Mouse (Mus musculus): ENCODE data around the gene Casc4. TPM values are rescaled to one million over a fixed set of nuclear protein-coding genes. Genes with fewer than 3 reads are reported as not detected.

The Casc4 gene
- polyA plus RNA-seq, 1 experiment = 28.7 TPM

GRCm38 (mm10) chr2:121852045-121852444 is 14.7 kb upstream of the Casc4 start:
- Histone ChIP-seq H3K4me3 (replicated peaks; ENCODE audit: extremely low read depth, low read depth, low read length) (peak overlapping the region; percentile 17), H3K4me1 (ENCODE audit: control insufficient read depth, insufficient read depth, low read length) (peaks cover 11% of the 10 kb centered on the region)
- TF ChIP-seq CTCF (IDR thresholded peaks at IDR 0.05; ENCODE audit: insufficient read depth, low read length) (no peak), POLR2A (IDR thresholded peaks at IDR 0.05; ENCODE audit: borderline replicate concordance, extremely low read depth, low read depth, low read length) (no peak)
- WGBS = 22% methylated on average over 2 of the region's 2 CpGs
- no peak for DNase-seq

- no peak for DNase-seq
- H3K4me3 ChIP-seq (replicated peaks; ENCODE audit: extremely low read depth, low read depth, low read length) = no peak overlapping the region
- TF ChIP-seq POLR2A (IDR thresholded peaks at IDR 0.05; ENCODE audit: borderline replicate concordance, extremely low read depth, low read depth, low read length) (no peak), CTCF (IDR thresholded peaks at IDR 0.05; ENCODE audit: insufficient read depth, low read length) (no peak)
- 77% methylated on average over 3 of the region's 3 CpGs for WGBS
- peaks cover 11% of the 10 kb centered on the region for H3K4me1 ChIP-seq (ENCODE audit: control insufficient read depth, insufficient read depth, low read length)
Observed at GRCm38 (mm10) chr2:121853974-121854373, 12.8 kb upstream of the Casc4 start.

- WGBS = 65% methylated on average over 5 of the region's 5 CpGs
- H3K4me1 ChIP-seq (ENCODE audit: control insufficient read depth, insufficient read depth, low read length) = no peaks in the 10 kb centered on the region
- no peak for TF ChIP-seq CTCF (IDR thresholded peaks at IDR 0.05; ENCODE audit: insufficient read depth, low read length)
- TF ChIP-seq POLR2A (IDR thresholded peaks at IDR 0.05; ENCODE audit: borderline replicate concordance, extremely low read depth, low read depth, low read length) = no peak
- no peak overlapping the region for H3K4me3 ChIP-seq (replicated peaks; ENCODE audit: extremely low read depth, low read depth, low read length)
- DNase-seq = no peak
Observed at GRCm38 (mm10) chr2:121859380-121859980, 7.3 kb upstream of the Casc4 start.

GRCm38 (mm10) chr2:121866071-121866601 is 634 bp upstream of the Casc4 start:
- WGBS = under 1% methylated on average over 18 of the region's 18 CpGs
- no peak for DNase-seq
- H3K4me3 ChIP-seq (replicated peaks; ENCODE audit: extremely low read depth, low read depth, low read length) = peak overlapping the region; percentile 76
- TF ChIP-seq CTCF (IDR thresholded peaks at IDR 0.05; ENCODE audit: insufficient read depth, low read length) (no peak), POLR2A (IDR thresholded peaks at IDR 0.05; ENCODE audit: borderline replicate concordance, extremely low read depth, low read depth, low read length) (no peak)
- H3K4me1 ChIP-seq (ENCODE audit: control insufficient read depth, insufficient read depth, low read length) = peaks cover 7% of the 10 kb centered on the region; the same call in 1 of the 2 replicates

GRCm38 (mm10) chr2:121867051-121867928 is 520 bp downstream of the Casc4 start:
- under 1% methylated on average over 62 of the region's 63 CpGs for WGBS
- Histone ChIP-seq H3K4me3 (replicated peaks; ENCODE audit: extremely low read depth, low read depth, low read length) (peak overlapping the region; percentile 76), H3K4me1 (ENCODE audit: control insufficient read depth, insufficient read depth, low read length) (peaks cover 12% of the 10 kb centered on the region)
- TF ChIP-seq CTCF (IDR thresholded peaks at IDR 0.05; ENCODE audit: insufficient read depth, low read length) (no peak), POLR2A (IDR thresholded peaks at IDR 0.05; ENCODE audit: borderline replicate concordance, extremely low read depth, low read depth, low read length) (no peak)
- DNase-seq = peak; percentile 60

GRCm38 (mm10) chr2:121879506-121879905 is 12.7 kb downstream of the Casc4 start:
- TF ChIP-seq POLR2A (IDR thresholded peaks at IDR 0.05; ENCODE audit: borderline replicate concordance, extremely low read depth, low read depth, low read length) = no peak
- TF ChIP-seq CTCF (IDR thresholded peaks at IDR 0.05; ENCODE audit: insufficient read depth, low read length) = no peak
- no peak for DNase-seq
- Histone ChIP-seq H3K4me1 (ENCODE audit: control insufficient read depth, insufficient read depth, low read length) (no peaks in the 10 kb centered on the region; the same call in 1 of the 2 replicates), H3K4me3 (replicated peaks; ENCODE audit: extremely low read depth, low read depth, low read length) (no peak overlapping the region)
- WGBS = 76% methylated on average over 1 of the region's 1 CpGs

- no peak for DNase-seq
- no peak overlapping the region for H3K4me3 ChIP-seq (replicated peaks; ENCODE audit: extremely low read depth, low read depth, low read length)
- no peaks in the 10 kb centered on the region; the same call in 1 of the 2 replicates for H3K4me1 ChIP-seq (ENCODE audit: control insufficient read depth, insufficient read depth, low read length)
- 17% methylated on average over 1 of the region's 1 CpGs for WGBS
- TF ChIP-seq CTCF (IDR thresholded peaks at IDR 0.05; ENCODE audit: insufficient read depth, low read length) = no peak
- TF ChIP-seq POLR2A (IDR thresholded peaks at IDR 0.05; ENCODE audit: borderline replicate concordance, extremely low read depth, low read depth, low read length) = no peak
Observed at GRCm38 (mm10) chr2:121885509-121886106, 18.8 kb downstream of the Casc4 start.

- WGBS = 100% methylated on average over 1 of the region's 1 CpGs
- no peak for TF ChIP-seq POLR2A (IDR thresholded peaks at IDR 0.05; ENCODE audit: borderline replicate concordance, extremely low read depth, low read depth, low read length)
- TF ChIP-seq CTCF (IDR thresholded peaks at IDR 0.05; ENCODE audit: insufficient read depth, low read length) = no peak
Observed at GRCm38 (mm10) chr2:121886406-121886805, 19.6 kb downstream of the Casc4 start.

More at GRCm38 (mm10) chr2:121886406-121886805, 19.6 kb downstream of the Casc4 start:
- H3K4me3 ChIP-seq (replicated peaks; ENCODE audit: extremely low read depth, low read depth, low read length) = no peak overlapping the region
- no peaks in the 10 kb centered on the region; the same call in 1 of the 2 replicates for H3K4me1 ChIP-seq (ENCODE audit: control insufficient read depth, insufficient read depth, low read length)
- no peak for DNase-seq

All from lung, adult 2 months (tissue).